Mouse (Mus musculus) CH12.LX (cell line): Measurements from ENCODE around the gene Slc4a1.

Experiments used
- CHD2 ChIP-seq: IDR thresholded peaks from 2 replicates; pipeline ENCODE4 v1.6.1; 2011; ENCODE audit warnings: low read length, improper control_type of control experiment
- CTCF ChIP-seq, 2 experiments: IDR thresholded peaks in 1 of 2; conservative IDR thresholded peaks in 1 of 2; 2 replicates each; pipeline ENCODE4 v1.5.1; 2011 to 2012; ENCODE audit warnings: low read depth in 2 of 2, low read length in 2 of 2, improper control_type of control experiment in 1 of 2, inconsistent platforms in 1 of 2, mild to moderate bottlenecking in 1 of 2, moderate library complexity in 1 of 2
- EP300 ChIP-seq: IDR thresholded peaks from 2 replicates; pipeline ENCODE4 v1.6.1; 2011; ENCODE audit warnings: low read length, improper control_type of control experiment
- IRF4 ChIP-seq: IDR thresholded peaks from 2 replicates; pipeline ENCODE4 v1.6.1; 2014; ENCODE audit warnings: low read depth, mild to moderate bottlenecking, inconsistent platforms, low read length, improper control_type of control experiment
- JUND ChIP-seq: conservative IDR thresholded peaks from 2 replicates; pipeline ENCODE4 v1.6.1; 2011; ENCODE audit warnings: low read depth, low read length, improper control_type of control experiment
- UBTF ChIP-seq: IDR thresholded peaks from 2 replicates; pipeline ENCODE4 v1.6.1; 2012; ENCODE audit warnings: low read depth, mild to moderate bottlenecking, inconsistent platforms, low read length, improper control_type of control experiment, moderate library complexity
- USF1 ChIP-seq: IDR thresholded peaks from 2 replicates; pipeline ENCODE4 v1.6.1; 2014; ENCODE audit warnings: low read depth, mild to moderate bottlenecking, inconsistent platforms, low read length, improper control_type of control experiment

- TF ChIP-seq CTCF (conservative IDR thresholded peaks at IDR 0.05 in 1 of 2, IDR thresholded peaks at IDR 0.05 in 1 of 2; ENCODE audit: low read depth in 2 of 2, low read length in 2 of 2), result no peak
- TF ChIP-seq IRF4, result no peak
- no peak for TF ChIP-seq CHD2
- TF ChIP-seq JUND, result no peak
- no peak for TF ChIP-seq USF1
- no peak for TF ChIP-seq UBTF
- TF ChIP-seq EP300, result no peak
Measured at GRCm38 (mm10) chr11:102344458-102344857, 21.5 kb downstream of the Slc4a1 start.
